Mouse (Mus musculus): ENCODE measurements at regions not wholly inside any gene's neighbourhood (a gene's known extent, or its start where the extent isn't known, plus 50 kb on each side); places are given as distances from the start of the nearest gene placed in this dataset.
"Not testable (repeated sequence)": the region's sequence is repeated elsewhere in the genome, so short reads cannot be mapped to it uniquely, and the experiment has no call there.

- DNase-seq (ENCODE audit: low spot score), result no peak
These were observed 167.0 kb upstream of the Ndn start for GRCm38 (mm10) chr7:62179387-62179786.

- no peak for DNase-seq (ENCODE audit: low spot score)
These were observed 137.8 kb upstream of the Ndn start for GRCm38 (mm10) chr7:62208529-62208928.

GRCm38 (mm10) chr7:62209117-62209700, 137.2 kb upstream of the Ndn start:
- peak; percentile 7 for DNase-seq (ENCODE audit: low spot score)

- no peak for DNase-seq (ENCODE audit: low spot score)
These were observed 121.2 kb upstream of the Ndn start for GRCm38 (mm10) chr7:62225184-62225583.

GRCm38 (mm10) chr7:62227727-62228126, 118.6 kb upstream of the Ndn start:
- no peak for DNase-seq (ENCODE audit: low spot score)

- no peak for DNase-seq (ENCODE audit: low spot score)
These were observed 115.7 kb upstream of the Ndn start for GRCm38 (mm10) chr7:62230713-62231112.

- peak; percentile 40 for DNase-seq (ENCODE audit: low spot score)
These were observed 115.2 kb upstream of the Ndn start for GRCm38 (mm10) chr7:62231120-62231574.

- DNase-seq (ENCODE audit: low spot score), result no peak
These were observed 114.3 kb upstream of the Ndn start for GRCm38 (mm10) chr7:62232076-62232475.

GRCm38 (mm10) chr7:62234037-62234436, 112.3 kb upstream of the Ndn start:
- no peak for DNase-seq (ENCODE audit: low spot score)

- no peak for DNase-seq (ENCODE audit: low spot score)
These were observed 110.6 kb upstream of the Ndn start for GRCm38 (mm10) chr7:62235766-62236165.

GRCm38 (mm10) chr7:62261688-62262114, 84.7 kb upstream of the Ndn start:
- DNase-seq (ENCODE audit: low spot score), result no peak

- DNase-seq (ENCODE audit: low spot score), result not testable (repeated sequence)
These were observed 84.2 kb upstream of the Ndn start for GRCm38 (mm10) chr7:62262174-62262573.

GRCm38 (mm10) chr7:62269156-62269855, 77.1 kb upstream of the Ndn start:
- no peak for DNase-seq (ENCODE audit: low spot score)

- DNase-seq (ENCODE audit: low spot score), result no peak
These were observed 70.2 kb upstream of the Ndn start for GRCm38 (mm10) chr7:62276219-62276618.

- no peak for DNase-seq (ENCODE audit: low spot score)
These were observed 67.9 kb upstream of the Ndn start for GRCm38 (mm10) chr7:62278492-62278891.

GRCm38 (mm10) chr7:62279022-62279421, 67.3 kb upstream of the Ndn start:
- no peak for DNase-seq (ENCODE audit: low spot score)

All from yolk sac, embryonic 10.5 days (tissue).